Mouse (Mus musculus): ENCODE measurements at regions not wholly inside any gene's neighbourhood (a gene's known extent, or its start where the extent isn't known, plus 50 kb on each side); places are given as distances from the start of the nearest gene placed in this dataset.

- TF ChIP-seq EP300 (IDR thresholded peaks at IDR 0.05; ENCODE audit: low read depth) (no peak), CTCF (IDR thresholded peaks at IDR 0.05; ENCODE audit: low read depth) (no peak)
Observed at GRCm38 (mm10) chr15:33758771-33759170, 598.9 kb downstream of the 9430069I07Rik start.

Measured in liver, postnatal 0 days (tissue).